Mouse (Mus musculus): ENCODE measurements around the gene Ksr2. TPM values are rescaled to one million over a fixed set of nuclear protein-coding genes. Genes with fewer than 3 reads are reported as not detected.

The Ksr2 gene
- total and polyA plus RNA-seq, 3 experiments: 0.05 TPM; not detected in 2

- no peak for TF ChIP-seq GATA1 (IDR thresholded peaks at IDR 0.05; ENCODE audit: borderline replicate concordance, low read length)
- TF ChIP-seq GATA2 (IDR thresholded peaks at IDR 0.05; ENCODE audit: borderline replicate concordance, low read depth, low read length): no peak
- TF ChIP-seq TAL1 (conservative IDR thresholded peaks at IDR 0.05; ENCODE audit: low read depth, low read length): no peak
- TF ChIP-seq CTCF (IDR thresholded peaks at IDR 0.05; ENCODE audit: low read depth, low read length): no peak
- TF ChIP-seq POLR2AphosphoS5 (IDR thresholded peaks at IDR 0.05; ENCODE audit: insufficient replicate concordance, low read depth, low read length): no peak
- no peaks in the 10 kb centered on the region for H3K36me3 ChIP-seq (replicated peaks)
- no peaks in the 10 kb centered on the region for H3K27me3 ChIP-seq (ENCODE audit: insufficient read depth, low read length)
- no peak overlapping the region for H3K4me3 ChIP-seq (ENCODE audit: low read depth, low read length)
- H3K9me3 ChIP-seq (replicated peaks): peaks cover 81% of the 10 kb centered on the region
- ATAC-seq (ENCODE audit: extremely low read depth, insufficient number of reproducible peaks, low FRiP score, poor library complexity, severe bottlenecking) (no peak), DNase-seq (ENCODE audit: low spot score) (no peak)
- H3K4me1 ChIP-seq (ENCODE audit: insufficient read depth, low read depth, low read length): no peaks in the 10 kb centered on the region
These were observed 330.9 kb downstream of the Ksr2 start for GRCm38 (mm10) chr5:117744654-117745178.

GRCm38 (mm10) chr5:117749353-117749752 lies 335.6 kb downstream of the Ksr2 start:
- ATAC-seq (ENCODE audit: extremely low read depth, insufficient number of reproducible peaks, low FRiP score, poor library complexity, severe bottlenecking) (no peak), DNase-seq (ENCODE audit: low spot score) (no peak)
- TF ChIP-seq TAL1 (conservative IDR thresholded peaks at IDR 0.05; ENCODE audit: low read depth, low read length): no peak
- TF ChIP-seq GATA1 (IDR thresholded peaks at IDR 0.05; ENCODE audit: borderline replicate concordance, low read length): no peak
- TF ChIP-seq CTCF (IDR thresholded peaks at IDR 0.05; ENCODE audit: low read depth, low read length): no peak
- no peak for TF ChIP-seq POLR2AphosphoS5 (IDR thresholded peaks at IDR 0.05; ENCODE audit: insufficient replicate concordance, low read depth, low read length)
- TF ChIP-seq GATA2 (IDR thresholded peaks at IDR 0.05; ENCODE audit: borderline replicate concordance, low read depth, low read length): no peak
- H3K36me3 ChIP-seq (replicated peaks): no peaks in the 10 kb centered on the region
- no peak overlapping the region for H3K4me3 ChIP-seq (ENCODE audit: low read depth, low read length)
- peaks cover 83% of the 10 kb centered on the region for H3K9me3 ChIP-seq (replicated peaks)
- no peaks in the 10 kb centered on the region for H3K27me3 ChIP-seq (ENCODE audit: insufficient read depth, low read length)
- no peaks in the 10 kb centered on the region for H3K4me1 ChIP-seq (ENCODE audit: insufficient read depth, low read depth, low read length)

- Histone ChIP-seq H3K4me3 (ENCODE audit: low read depth, low read length) (no peak overlapping the region; the same call in 1 of the 2 replicates), H3K9me3 (replicated peaks) (peaks cover 83% of the 10 kb centered on the region), H3K27me3 (ENCODE audit: insufficient read depth, low read length) (no peaks in the 10 kb centered on the region), H3K4me1 (ENCODE audit: insufficient read depth, low read depth, low read length) (no peaks in the 10 kb centered on the region), H3K36me3 (replicated peaks) (no peaks in the 10 kb centered on the region)
- no peak for TF ChIP-seq CTCF (IDR thresholded peaks at IDR 0.05; ENCODE audit: low read depth, low read length)
- TF ChIP-seq GATA2 (IDR thresholded peaks at IDR 0.05; ENCODE audit: borderline replicate concordance, low read depth, low read length): no peak
- TF ChIP-seq GATA1 (IDR thresholded peaks at IDR 0.05; ENCODE audit: borderline replicate concordance, low read length): no peak
- TF ChIP-seq TAL1 (conservative IDR thresholded peaks at IDR 0.05; ENCODE audit: low read depth, low read length): no peak
- TF ChIP-seq POLR2AphosphoS5 (IDR thresholded peaks at IDR 0.05; ENCODE audit: insufficient replicate concordance, low read depth, low read length): no peak
- DNase-seq (ENCODE audit: low spot score) (no peak), ATAC-seq (ENCODE audit: extremely low read depth, insufficient number of reproducible peaks, low FRiP score, poor library complexity, severe bottlenecking) (no peak)
These were observed 344.1 kb downstream of the Ksr2 start for GRCm38 (mm10) chr5:117757696-117758482.

GRCm38 (mm10) chr5:117761181-117761832 lies 347.5 kb downstream of the Ksr2 start:
- Histone ChIP-seq H3K4me1 (ENCODE audit: insufficient read depth, low read depth, low read length) (no peaks in the 10 kb centered on the region), H3K27me3 (ENCODE audit: insufficient read depth, low read length) (no peaks in the 10 kb centered on the region; the same call in 1 of the 2 replicates), H3K9me3 (replicated peaks) (peaks cover 90% of the 10 kb centered on the region), H3K4me3 (ENCODE audit: low read depth, low read length) (no peak overlapping the region), H3K36me3 (replicated peaks) (no peaks in the 10 kb centered on the region)
- DNase-seq (ENCODE audit: low spot score): no peak
- TF ChIP-seq CTCF (IDR thresholded peaks at IDR 0.05; ENCODE audit: low read depth, low read length) (0 out of 2 replicates have a peak, but pooled peaks have one; percentile 10), TAL1 (conservative IDR thresholded peaks at IDR 0.05; ENCODE audit: low read depth, low read length) (no peak)
- no peak for ATAC-seq (ENCODE audit: extremely low read depth, insufficient number of reproducible peaks, low FRiP score, poor library complexity, severe bottlenecking)

GRCm38 (mm10) chr5:117764496-117764895 lies 350.7 kb downstream of the Ksr2 start:
- H3K9me3 ChIP-seq (replicated peaks): peaks cover 90% of the 10 kb centered on the region
- no peaks in the 10 kb centered on the region; the same call in 1 of the 2 replicates for H3K27me3 ChIP-seq (ENCODE audit: insufficient read depth, low read length)
- DNase-seq (ENCODE audit: low spot score) (no peak), ATAC-seq (ENCODE audit: extremely low read depth, insufficient number of reproducible peaks, low FRiP score, poor library complexity, severe bottlenecking) (no peak)
- H3K36me3 ChIP-seq (replicated peaks): no peaks in the 10 kb centered on the region
- TF ChIP-seq POLR2AphosphoS5 (IDR thresholded peaks at IDR 0.05; ENCODE audit: insufficient replicate concordance, low read depth, low read length): no peak
- TF ChIP-seq GATA1 (IDR thresholded peaks at IDR 0.05; ENCODE audit: borderline replicate concordance, low read length): no peak
- TF ChIP-seq CTCF (IDR thresholded peaks at IDR 0.05; ENCODE audit: low read depth, low read length): no peak
- TF ChIP-seq TAL1 (conservative IDR thresholded peaks at IDR 0.05; ENCODE audit: low read depth, low read length): no peak
- no peak for TF ChIP-seq GATA2 (IDR thresholded peaks at IDR 0.05; ENCODE audit: borderline replicate concordance, low read depth, low read length)
- no peaks in the 10 kb centered on the region for H3K4me1 ChIP-seq (ENCODE audit: insufficient read depth, low read depth, low read length)
- H3K4me3 ChIP-seq (ENCODE audit: low read depth, low read length): no peak overlapping the region

GRCm38 (mm10) chr5:117779175-117779574 lies 365.4 kb downstream of the Ksr2 start:
- Histone ChIP-seq H3K36me3 (replicated peaks) (no peaks in the 10 kb centered on the region), H3K4me1 (ENCODE audit: insufficient read depth, low read depth, low read length) (no peaks in the 10 kb centered on the region), H3K4me3 (ENCODE audit: low read depth, low read length) (peak overlapping the region; percentile 34; the same call in 1 of the 2 replicates), H3K27me3 (ENCODE audit: insufficient read depth, low read length) (no peaks in the 10 kb centered on the region), H3K9me3 (replicated peaks) (peaks cover 94% of the 10 kb centered on the region)
- no peak for TF ChIP-seq GATA1 (IDR thresholded peaks at IDR 0.05; ENCODE audit: borderline replicate concordance, low read length)
- TF ChIP-seq TAL1 (conservative IDR thresholded peaks at IDR 0.05; ENCODE audit: low read depth, low read length): no peak
- TF ChIP-seq CTCF (IDR thresholded peaks at IDR 0.05; ENCODE audit: low read depth, low read length): no peak
- no peak for TF ChIP-seq GATA2 (IDR thresholded peaks at IDR 0.05; ENCODE audit: borderline replicate concordance, low read depth, low read length)
- TF ChIP-seq POLR2AphosphoS5 (IDR thresholded peaks at IDR 0.05; ENCODE audit: insufficient replicate concordance, low read depth, low read length): no peak
- ATAC-seq (ENCODE audit: extremely low read depth, insufficient number of reproducible peaks, low FRiP score, poor library complexity, severe bottlenecking) (no peak), DNase-seq (ENCODE audit: low spot score) (no peak)

Data from G1E (cell line).